Mouse (Mus musculus) liver, embryonic 12.5 days (tissue): Measurements from ENCODE around the gene Supt5. TPM values are rescaled to one million over a fixed set of nuclear protein-coding genes. Genes with fewer than 3 reads are reported as not detected.
"Not testable (repeated sequence)": the region's sequence is repeated elsewhere in the genome, so short reads cannot be mapped to it uniquely, and the experiment has no call there.

Source experiments
- ATAC-seq: fragments of 200-750 bp; cut with Nextera tagmentation; 2 replicates; pipeline ENCODE4 v1.8.0; 2017; ENCODE audit warnings: moderate number of reproducible peaks, mild to moderate bottlenecking, moderate library complexity
- H3K27ac ChIP-seq: fragments of 300-500 bp; sonication (generic); 2 replicates; pipeline ENCODE4 v1.5.1; 2016; ENCODE audit warnings: mild to moderate bottlenecking
- H3K27me3 ChIP-seq: fragments of 300-500 bp; sonication (generic); replicated peaks from 2 replicates; pipeline ENCODE4 v1.6.1; 2016; ENCODE audit warnings: mild to moderate bottlenecking, moderate library complexity
- H3K36me3 ChIP-seq: fragments of 300-500 bp; sonication (generic); 2 replicates; pipeline ENCODE4 v1.6.1; 2016; ENCODE audit warnings: mild to moderate bottlenecking, moderate library complexity
- H3K4me1 ChIP-seq: fragments of 300-500 bp; sonication (generic); 2 replicates; pipeline ENCODE4 v1.6.1; 2016
- H3K4me2 ChIP-seq: fragments of 300-500 bp; sonication (generic); 2 replicates; pipeline ENCODE4 v1.6.1; 2016; ENCODE audit warnings: mild to moderate bottlenecking, moderate library complexity
- H3K4me3 ChIP-seq: fragments of 300-500 bp; sonication (generic); 2 replicates; pipeline ENCODE4 v1.5.1; 2016; ENCODE audit warnings: mild to moderate bottlenecking, moderate library complexity
- H3K9ac ChIP-seq: fragments of 300-500 bp; sonication (generic); 2 replicates; pipeline ENCODE4 v1.6.1; 2016; ENCODE audit warnings: mild to moderate bottlenecking, moderate library complexity
- H3K9me3 ChIP-seq: fragments of 300-500 bp; sonication (generic); replicated peaks from 2 replicates; pipeline ENCODE4 v1.6.1; 2016; ENCODE audit warnings: mild to moderate bottlenecking, moderate library complexity
- WGBS: fragments of 180-500 bp; shearing (Covaris S2); methylation state at CpG from one replicate; pipeline ENCODE4 v1.1.7; 2016; ENCODE audit not compliant: insufficient replicate concordance; 5-methylcytosine and 5-hydroxymethylcytosine counted together
- polyA plus RNA-seq: library from polyadenylated mRNA; unstranded; fragments of >200 nt; fragmentation: Nextera tagmentation; extraction: Ambion mirVana; gene quantifications from 2 replicates; pipeline ENCODE4 v1.2.1, GENCODE M21; 2016

The Supt5 gene
- 54.0 TPM in 2 replicates for polyA plus RNA-seq

- Histone ChIP-seq H3K4me2 (peak within 1 kb of the TSS; percentile 89), H3K4me3 (peak within 1 kb of the TSS; percentile 96), H3K36me3 (peaks cover 31% of the 10 kb centered on the region), H3K27ac (peak within 1 kb of the TSS; percentile 91), H3K27me3 (no peaks in the 10 kb centered on the region), H3K9me3 (no peaks in the 10 kb centered on the region), H3K9ac (peak within 1 kb of the TSS; percentile 89), H3K4me1 (peaks cover 46% of the 10 kb centered on the region)
- ATAC-seq: peak; percentile 97
- 1% methylated on average over 77 of the region's 77 CpGs for WGBS
Measured at GRCm38 (mm10) chr7:28338108-28338998, at the start of gene Supt5. Gene Supt5 (minus strand): TSS chr7:28338746.

- WGBS: 85% methylated on average over 7 of the region's 7 CpGs
- H3K9me3 ChIP-seq, H3K27me3 ChIP-seq, H3K4me2 ChIP-seq, H3K27ac ChIP-seq, ATAC-seq, H3K4me3 ChIP-seq, H3K9ac ChIP-seq: not testable (repeated sequence)
- peaks cover 59% of the 10 kb centered on the region for H3K4me1 ChIP-seq
- H3K36me3 ChIP-seq: peaks cover 47% of the 10 kb centered on the region
Measured at GRCm38 (mm10) chr7:28387384-28387783, 48.8 kb upstream of the Supt5 start.

- 72% methylated on average over 6 of the region's 6 CpGs for WGBS
- H3K9ac ChIP-seq, H3K27me3 ChIP-seq: not testable (repeated sequence)
Measured at GRCm38 (mm10) chr7:28386877-28387276, 48.3 kb upstream of the Supt5 start.

GRCm38 (mm10) chr7:28386462-28386861 lies 47.9 kb upstream of the Supt5 start:
- Histone ChIP-seq H3K4me2 (no peak overlapping the region), H3K27ac (peak overlapping the region; percentile 57)
- 4% methylated on average over 4 of the region's 4 CpGs for whole genome bisulfite sequencing

More at GRCm38 (mm10) chr7:28386877-28387276, 48.3 kb upstream of the Supt5 start:
- H3K27ac ChIP-seq, H3K4me3 ChIP-seq, H3K9me3 ChIP-seq, H3K4me2 ChIP-seq, ATAC-seq: not testable (repeated sequence)
- Histone ChIP-seq H3K36me3 (peaks cover 47% of the 10 kb centered on the region), H3K4me1 (peaks cover 62% of the 10 kb centered on the region)

GRCm38 (mm10) chr7:28386007-28386406 lies 47.5 kb upstream of the Supt5 start:
- Histone ChIP-seq H3K9me3 (no peaks in the 10 kb centered on the region), H3K36me3 (peaks cover 47% of the 10 kb centered on the region), H3K27ac (peak overlapping the region; percentile 57), H3K4me1 (peaks cover 62% of the 10 kb centered on the region), H3K4me3 (no peak overlapping the region), H3K4me2 (no peak overlapping the region), H3K9ac (no peak overlapping the region), H3K27me3 (no peaks in the 10 kb centered on the region)
- 44% methylated on average over 7 of the region's 7 CpGs for WGBS
- ATAC-seq: no peak

More at GRCm38 (mm10) chr7:28386462-28386861, 47.9 kb upstream of the Supt5 start:
- no peaks in the 10 kb centered on the region for H3K27me3 ChIP-seq
- H3K9ac ChIP-seq: no peak overlapping the region
- H3K4me3 ChIP-seq: no peak overlapping the region
- peaks cover 47% of the 10 kb centered on the region for H3K36me3 ChIP-seq
- peaks cover 62% of the 10 kb centered on the region for H3K4me1 ChIP-seq
- H3K9me3 ChIP-seq: no peaks in the 10 kb centered on the region
- ATAC-seq: peak; percentile 36

GRCm38 (mm10) chr7:28385196-28385595 lies 46.6 kb upstream of the Supt5 start:
- Histone ChIP-seq H3K9me3 (no peaks in the 10 kb centered on the region), H3K4me1 (peaks cover 67% of the 10 kb centered on the region), H3K9ac (no peak overlapping the region), H3K27me3 (no peaks in the 10 kb centered on the region), H3K36me3 (peaks cover 39% of the 10 kb centered on the region), H3K4me3 (no peak overlapping the region), H3K27ac (no peak overlapping the region; the same call in 1 of the 2 replicates), H3K4me2 (no peak overlapping the region)
- WGBS: 82% methylated on average over 9 of the region's 9 CpGs
- no peak for ATAC-seq

- H3K27me3 ChIP-seq: no peaks in the 10 kb centered on the region
- ATAC-seq: no peak
- no peaks in the 10 kb centered on the region for H3K9me3 ChIP-seq
- H3K36me3 ChIP-seq: peaks cover 28% of the 10 kb centered on the region
- H3K27ac ChIP-seq: peak overlapping the region; percentile 92; the same call in 1 of the 2 replicates
- H3K4me2 ChIP-seq: no peak overlapping the region
- 60% methylated on average over 6 of the region's 6 CpGs for WGBS
- no peak overlapping the region for H3K4me3 ChIP-seq
- peaks cover 77% of the 10 kb centered on the region for H3K4me1 ChIP-seq
- no peak overlapping the region for H3K9ac ChIP-seq
Measured at GRCm38 (mm10) chr7:28384162-28384561, 45.6 kb upstream of the Supt5 start.

- Histone ChIP-seq H3K27me3 (no peaks in the 10 kb centered on the region), H3K9ac (no peak overlapping the region), H3K9me3 (no peaks in the 10 kb centered on the region), H3K27ac (peak overlapping the region; percentile 92), H3K4me1 (peaks cover 79% of the 10 kb centered on the region), H3K4me2 (peak overlapping the region; percentile 86; the same call in 1 of the 2 replicates), H3K4me3 (no peak overlapping the region), H3K36me3 (peaks cover 23% of the 10 kb centered on the region)
- 47% methylated on average over 4 of the region's 4 CpGs for WGBS
- ATAC-seq: no peak
Measured at GRCm38 (mm10) chr7:28383606-28384005, 45.1 kb upstream of the Supt5 start.

- Histone ChIP-seq H3K27me3 (no peaks in the 10 kb centered on the region), H3K9ac (peak overlapping the region; percentile 83), H3K9me3 (no peaks in the 10 kb centered on the region), H3K36me3 (peaks cover 18% of the 10 kb centered on the region), H3K4me1 (peaks cover 79% of the 10 kb centered on the region), H3K4me2 (peak overlapping the region; percentile 86), H3K4me3 (peak overlapping the region; percentile 56), H3K27ac (peak overlapping the region; percentile 92)
- 1% methylated on average over 11 of the region's 11 CpGs for WGBS
- peak; percentile 60 for ATAC-seq
Measured at GRCm38 (mm10) chr7:28382981-28383396, 44.4 kb upstream of the Supt5 start.

- Histone ChIP-seq H3K9ac (peak overlapping the region; percentile 83), H3K36me3 (peaks cover 18% of the 10 kb centered on the region), H3K4me3 (peak overlapping the region; percentile 56), H3K27me3 (no peaks in the 10 kb centered on the region), H3K4me1 (peaks cover 82% of the 10 kb centered on the region), H3K4me2 (peak overlapping the region; percentile 86), H3K9me3 (no peaks in the 10 kb centered on the region), H3K27ac (peak overlapping the region; percentile 92)
- ATAC-seq: 0 out of 2 replicates have a peak, but pooled peaks have one; percentile 2
- WGBS: 10% methylated on average over 9 of the region's 12 CpGs
Measured at GRCm38 (mm10) chr7:28382347-28382951, 43.9 kb upstream of the Supt5 start.

- peak overlapping the region; percentile 86 for H3K4me2 ChIP-seq
- H3K27ac ChIP-seq: peak overlapping the region; percentile 92
- peak overlapping the region; percentile 83 for H3K9ac ChIP-seq
- 0% methylated on average over 20 of the region's 20 CpGs for WGBS
- H3K36me3 ChIP-seq: peaks cover 17% of the 10 kb centered on the region
- H3K27me3 ChIP-seq: no peaks in the 10 kb centered on the region
- peaks cover 87% of the 10 kb centered on the region for H3K4me1 ChIP-seq
- ATAC-seq: peak; percentile 14
- H3K4me3 ChIP-seq: peak overlapping the region; percentile 56
- no peaks in the 10 kb centered on the region for H3K9me3 ChIP-seq
Measured at GRCm38 (mm10) chr7:28381938-28382337, 43.4 kb upstream of the Supt5 start.
